Mouse (Mus musculus): ENCODE results near the gene Spag9.

Spag9 gene

DNA sequence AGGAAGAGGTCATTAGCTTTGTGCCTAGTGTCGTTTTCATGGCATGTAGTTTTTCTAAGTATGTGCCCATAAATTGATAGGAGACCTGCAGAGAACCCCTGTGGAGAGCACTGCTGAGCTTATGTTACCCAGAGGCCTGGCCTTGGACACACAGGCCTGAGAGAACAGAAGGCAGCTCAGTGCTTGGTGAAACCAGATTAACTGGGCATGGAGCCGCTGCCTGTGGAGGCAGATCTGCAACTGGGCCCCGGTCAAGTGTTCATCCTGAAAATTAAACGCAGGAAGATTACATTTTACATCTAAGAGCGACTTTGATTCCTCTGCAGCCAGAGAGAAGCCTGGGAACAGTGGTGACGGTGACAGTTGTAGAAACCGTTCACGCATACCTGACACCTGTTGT lies 132.6 kb downstream of the Spag9 start:
- in situ Hi-C loops (cut with MboI; ENCODE audit: low sequenced_read_pairs): no loop called here

DNA sequence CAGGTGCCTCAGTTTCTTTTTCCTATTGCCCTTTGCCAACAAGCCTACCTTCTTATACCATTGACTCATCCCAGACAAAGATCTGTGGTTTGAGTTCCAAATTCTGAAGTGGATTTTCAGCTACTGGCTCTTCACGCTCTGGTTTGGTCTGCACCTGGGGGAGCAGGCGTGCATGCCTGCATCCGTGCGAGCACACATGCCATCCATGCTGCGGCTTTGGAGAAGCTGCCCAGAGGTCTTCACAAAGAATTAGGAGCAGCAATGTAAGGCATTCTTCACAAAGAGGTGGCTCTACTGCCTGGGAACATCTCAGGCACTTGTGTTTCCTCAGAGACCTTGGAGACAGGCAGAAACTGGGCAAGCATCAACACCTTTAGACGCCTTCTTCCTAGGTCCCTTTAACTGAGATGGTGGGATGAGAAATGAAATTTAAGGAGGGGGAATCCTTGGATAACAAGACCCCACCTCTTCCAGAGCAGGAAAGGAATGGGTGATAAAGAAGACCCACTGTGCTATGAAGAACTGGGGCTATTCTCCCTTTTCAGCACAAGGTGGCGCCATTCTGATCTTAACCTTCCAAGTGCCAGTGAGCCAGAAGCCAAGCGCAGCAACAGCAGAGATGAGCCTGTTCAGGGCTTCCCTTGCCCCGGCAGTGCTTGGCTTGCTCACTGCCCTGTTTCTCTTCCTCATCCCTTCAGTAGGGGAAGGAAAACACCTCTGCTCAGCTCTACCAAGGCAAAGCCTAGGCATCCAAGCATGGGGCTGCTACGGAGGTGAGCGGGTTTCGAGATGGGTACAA lies 133.6 kb downstream of the Spag9 start:
- in situ Hi-C loops (cut with MboI; ENCODE audit: low sequenced_read_pairs): loop anchor here (10.0 kb wide), 1 partner anchor 145 kb away; no protein-coding TSS in a partner anchor

DNA sequence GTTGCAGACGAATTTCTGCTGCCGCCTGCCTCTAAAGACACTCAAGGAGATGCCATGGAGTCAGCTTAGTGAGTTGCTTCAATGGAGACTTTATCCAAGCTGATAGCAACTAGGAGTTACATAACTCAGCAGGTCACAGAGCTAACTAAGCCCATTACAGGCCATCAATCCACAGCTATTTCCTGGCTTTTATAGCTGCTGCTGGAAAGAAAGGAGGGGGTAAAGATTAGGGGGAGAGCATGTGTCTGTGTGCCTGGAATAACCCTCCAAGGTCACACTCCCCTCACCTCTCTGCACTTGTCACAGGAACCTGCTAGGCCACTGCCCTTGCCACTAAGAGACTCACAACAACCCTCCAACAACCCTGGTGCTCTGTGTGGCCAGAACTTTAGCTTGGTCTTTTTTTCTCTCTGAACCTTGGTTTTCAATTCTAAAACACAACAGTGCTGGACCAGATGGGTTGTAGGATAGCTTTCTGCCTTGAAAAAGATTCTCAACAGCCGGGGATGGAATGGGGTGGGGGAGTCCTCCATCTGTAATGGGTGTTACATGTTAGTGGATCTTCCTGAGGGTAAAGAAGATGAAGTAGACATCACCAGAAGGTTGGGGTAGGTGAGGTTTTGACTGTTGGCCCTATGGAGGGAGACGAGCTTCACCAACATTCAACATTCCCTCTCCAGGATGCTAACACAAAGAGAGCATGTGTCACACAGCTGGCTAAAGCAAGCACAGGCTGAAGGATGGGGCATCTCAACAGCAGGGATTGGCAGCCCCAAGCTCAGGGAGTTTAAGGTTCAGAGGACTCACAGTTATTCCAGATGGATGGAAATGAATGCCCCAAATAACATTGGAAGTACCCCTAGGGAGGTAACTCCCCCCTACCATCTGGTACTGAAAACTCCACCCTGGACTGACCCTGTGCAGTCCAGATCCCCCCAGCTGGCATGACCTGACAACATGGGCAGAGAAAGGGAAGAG lies 134.5 kb downstream of the Spag9 start:
- in situ Hi-C loops (cut with MboI; ENCODE audit: low sequenced_read_pairs): loop anchor here (10.0 kb wide), 1 partner anchor 144 kb away; no protein-coding TSS in a partner anchor

DNA sequence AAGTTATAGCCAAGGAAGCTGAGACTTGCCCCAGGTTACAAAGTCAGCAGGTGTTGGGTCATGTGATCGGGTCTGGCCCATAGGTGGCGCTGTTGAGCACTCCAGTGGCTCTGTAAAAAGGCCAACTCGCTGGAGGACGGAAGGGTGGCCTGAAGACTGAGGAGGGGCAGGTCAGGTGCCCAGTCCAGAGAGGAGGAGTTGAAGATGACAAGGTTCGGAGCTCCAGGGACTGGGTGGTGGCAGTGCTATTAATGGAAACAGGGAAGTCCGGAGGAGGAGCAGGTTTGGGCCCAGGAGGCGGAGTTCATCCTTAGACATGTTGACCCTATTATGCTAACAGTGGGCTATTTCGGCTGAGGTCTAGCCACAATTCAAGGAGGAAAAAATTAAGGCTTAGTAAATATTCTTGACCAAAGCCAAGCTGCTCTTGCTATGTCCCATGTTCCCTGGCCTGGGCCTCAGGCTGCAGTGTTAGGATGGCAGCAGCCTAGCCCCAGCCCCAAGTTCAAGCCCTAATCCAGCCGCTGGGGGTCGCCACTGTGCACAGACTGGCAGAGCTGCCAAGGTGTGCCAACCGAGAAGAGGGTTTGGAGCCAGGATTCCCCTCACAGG lies 137.6 kb downstream of the Spag9 start:
- in situ Hi-C loops (cut with MboI; ENCODE audit: low sequenced_read_pairs): loop anchor here (10.0 kb wide), 1 partner anchor 141 kb away; no protein-coding TSS in a partner anchor

DNA sequence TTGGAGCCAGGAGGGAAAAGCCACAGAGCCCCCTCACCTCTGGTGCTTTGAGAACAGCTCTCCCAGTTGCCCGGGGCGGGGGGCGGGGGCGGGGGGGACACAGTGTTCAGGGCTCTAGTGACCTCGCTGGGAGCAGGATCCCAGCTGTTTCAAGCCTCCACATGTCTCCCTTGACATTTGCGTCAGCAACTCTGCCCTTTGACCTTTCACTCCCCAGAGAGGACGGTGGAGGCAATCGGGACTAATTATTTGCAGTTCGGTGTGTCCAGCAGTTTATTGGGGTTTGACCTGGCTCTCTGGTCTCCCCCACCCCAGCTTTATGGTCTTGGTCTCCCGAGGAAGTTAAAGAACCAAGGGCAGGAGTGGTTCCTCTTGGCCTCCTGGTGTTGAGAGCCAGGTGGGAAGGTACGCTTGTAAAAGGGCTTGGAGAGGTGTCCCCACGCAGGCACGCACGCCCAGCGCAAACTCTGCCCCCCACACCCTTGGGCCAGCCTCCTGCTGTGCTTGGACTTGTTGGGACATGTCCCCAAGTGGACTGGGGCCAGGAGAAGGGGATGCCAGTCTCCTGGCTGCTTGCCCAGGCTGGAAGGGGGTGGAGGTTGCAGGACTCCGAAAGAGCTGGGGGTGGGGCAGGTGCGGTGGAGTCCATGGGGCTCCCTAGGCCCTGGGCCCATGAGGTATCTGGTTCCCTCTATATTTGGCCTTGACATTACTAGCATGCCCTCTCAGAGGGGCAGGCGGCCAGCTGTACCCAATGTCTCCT lies 138.4 kb downstream of the Spag9 start:
- in situ Hi-C loops (cut with MboI; ENCODE audit: low sequenced_read_pairs): loop anchor here (10.0 kb wide), 1 partner anchor 141 kb away; no protein-coding TSS in a partner anchor

DNA sequence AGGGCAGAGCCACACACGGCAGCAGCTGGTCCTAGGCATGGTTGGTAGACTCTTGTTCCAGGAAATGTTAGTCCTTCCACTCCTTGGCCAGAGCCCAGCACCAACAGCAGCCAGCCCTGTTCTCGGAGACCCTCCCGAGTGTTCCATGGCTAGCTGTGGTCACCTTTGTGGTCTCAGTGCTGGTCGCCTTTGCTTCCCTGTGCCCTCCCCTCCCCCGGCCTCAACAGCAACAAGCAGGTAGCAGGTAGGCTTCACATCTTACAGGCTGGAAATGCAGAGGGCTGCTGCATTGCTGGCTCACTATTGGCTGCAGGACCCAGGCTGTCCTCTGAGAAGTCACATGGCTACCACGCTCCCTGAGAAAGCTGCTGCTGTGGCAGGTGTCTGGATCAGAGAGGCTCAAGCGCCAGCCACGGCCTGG lies 139.7 kb downstream of the Spag9 start:
- in situ Hi-C loops (cut with MboI; ENCODE audit: low sequenced_read_pairs): loop anchor here (10.0 kb wide), 1 partner anchor 139 kb away; no protein-coding TSS in a partner anchor

DNA sequence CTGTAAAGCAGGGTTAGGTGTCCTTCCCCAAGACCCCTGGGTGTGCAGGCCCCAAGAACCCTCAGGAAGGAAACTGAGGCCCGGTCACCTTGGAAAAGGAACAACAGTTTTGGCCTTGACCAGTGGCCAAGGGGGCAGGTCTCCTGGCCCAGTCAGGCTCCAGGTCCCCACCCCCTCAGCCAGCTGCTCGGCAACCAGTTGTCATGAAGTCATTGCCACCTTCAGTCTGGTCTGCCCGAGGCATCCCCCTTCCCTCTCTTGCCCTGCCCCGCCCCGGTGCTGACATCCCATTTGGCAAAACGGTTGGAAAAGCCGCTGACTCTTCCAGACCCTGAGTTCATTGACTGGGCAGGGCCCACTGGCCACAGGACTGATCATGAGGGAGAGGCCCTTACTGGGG lies 140.8 kb downstream of the Spag9 start:
- in situ Hi-C loops (cut with MboI; ENCODE audit: low sequenced_read_pairs): loop anchor here (10.0 kb wide), 1 partner anchor 138 kb away; no protein-coding TSS in a partner anchor

DNA sequence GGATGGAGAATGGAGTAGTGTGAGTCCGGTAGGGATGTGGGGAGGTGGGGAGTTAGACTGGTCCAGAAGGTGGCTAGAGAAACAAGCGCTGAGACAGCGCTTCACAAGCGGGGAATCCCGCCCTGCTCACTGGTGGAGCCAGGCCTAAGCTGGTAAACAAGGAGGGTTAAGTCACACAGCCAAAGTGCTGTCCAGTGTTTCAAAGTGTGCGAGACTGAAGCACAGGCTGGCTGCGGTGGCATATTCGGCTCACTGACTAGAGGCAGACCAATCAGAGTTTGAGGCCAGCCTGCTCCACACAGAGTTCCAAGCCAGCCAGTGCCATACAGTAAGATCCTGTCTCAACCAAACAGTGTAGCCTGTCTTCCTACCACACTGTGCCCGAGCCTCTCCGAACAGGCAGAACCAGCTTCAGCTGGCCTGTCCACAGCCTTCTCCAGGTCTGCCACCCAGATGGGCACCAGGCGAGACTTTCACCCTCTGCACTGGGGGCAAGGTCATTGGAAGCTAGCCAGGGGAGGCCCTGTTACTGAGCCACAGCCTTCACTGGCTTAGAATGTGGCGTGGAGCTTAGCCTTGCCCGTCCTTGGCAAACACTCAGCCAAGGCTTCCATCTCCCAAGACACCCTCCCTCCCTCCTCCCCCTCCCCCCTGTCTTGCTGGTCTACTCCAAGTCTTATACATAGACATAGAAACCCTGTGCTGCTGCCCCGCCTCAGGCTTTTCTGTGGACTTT lies 141.6 kb downstream of the Spag9 start:
- in situ Hi-C loops (cut with MboI; ENCODE audit: low sequenced_read_pairs): loop anchor here (10.0 kb wide), 1 partner anchor 137 kb away; no protein-coding TSS in a partner anchor

DNA sequence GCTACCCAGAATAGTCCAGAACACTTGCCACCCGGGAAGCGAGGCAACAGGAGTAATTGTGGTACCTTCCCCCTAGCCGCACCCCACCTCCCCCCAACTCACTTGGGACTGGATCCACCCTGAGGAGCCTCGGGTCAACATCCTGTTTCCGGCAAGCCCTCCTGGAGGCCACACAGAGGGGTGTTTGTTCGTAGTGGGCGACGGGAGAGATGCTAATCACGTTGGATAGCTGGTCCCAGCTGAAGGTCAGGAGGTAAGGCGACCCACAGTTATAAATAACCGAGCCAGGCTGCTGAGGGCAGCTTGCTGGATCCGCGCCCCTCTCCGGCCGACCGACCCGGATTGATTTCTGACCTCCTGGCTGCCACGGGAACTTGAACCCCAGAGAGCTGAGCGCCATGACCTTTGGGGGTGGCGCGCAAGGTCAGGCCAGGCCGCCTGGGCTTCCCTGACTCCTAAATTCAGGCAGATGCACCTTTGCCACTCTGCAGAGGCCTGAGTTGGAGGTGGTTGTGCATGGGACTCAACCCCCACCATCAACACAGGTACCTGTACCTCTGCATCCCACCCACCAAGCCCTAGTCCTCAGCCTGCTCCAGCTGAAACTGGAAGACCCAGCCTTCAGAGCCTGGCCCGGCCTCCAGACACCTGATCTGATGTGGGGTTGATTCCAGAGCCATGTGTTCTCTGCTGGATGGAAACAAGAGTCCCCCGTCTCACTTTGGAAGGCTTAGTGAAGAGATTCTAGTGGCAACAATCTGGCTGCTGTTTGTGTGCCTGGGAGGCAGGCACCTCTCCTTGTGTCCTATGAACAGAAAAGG lies 142.7 kb downstream of the Spag9 start:
- in situ Hi-C loops (cut with MboI; ENCODE audit: low sequenced_read_pairs): loop anchor here (10.0 kb wide), 1 partner anchor 136 kb away; no protein-coding TSS in a partner anchor

DNA sequence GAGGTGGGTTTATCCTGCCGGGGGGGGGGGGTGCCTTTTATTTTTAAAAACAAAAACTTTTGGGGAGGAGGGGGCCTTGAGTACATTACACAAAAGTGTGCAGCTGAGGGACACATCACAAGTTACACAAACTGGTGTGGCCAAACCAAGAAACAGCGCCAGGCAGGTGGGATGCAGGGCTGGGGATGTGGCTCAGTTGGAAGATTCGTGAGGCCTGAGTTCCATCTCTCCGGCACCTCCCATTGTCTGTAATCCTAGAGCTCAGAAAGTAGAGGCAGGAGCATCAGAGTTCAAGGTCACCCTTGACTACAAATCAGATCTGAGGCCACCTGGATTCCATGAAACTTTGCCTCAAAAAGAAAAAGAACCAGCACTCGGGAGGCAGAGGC lies 143.3 kb downstream of the Spag9 start:
- in situ Hi-C loops (cut with MboI; ENCODE audit: low sequenced_read_pairs): loop anchor here (10.0 kb wide), 1 partner anchor 136 kb away; no protein-coding TSS in a partner anchor

DNA sequence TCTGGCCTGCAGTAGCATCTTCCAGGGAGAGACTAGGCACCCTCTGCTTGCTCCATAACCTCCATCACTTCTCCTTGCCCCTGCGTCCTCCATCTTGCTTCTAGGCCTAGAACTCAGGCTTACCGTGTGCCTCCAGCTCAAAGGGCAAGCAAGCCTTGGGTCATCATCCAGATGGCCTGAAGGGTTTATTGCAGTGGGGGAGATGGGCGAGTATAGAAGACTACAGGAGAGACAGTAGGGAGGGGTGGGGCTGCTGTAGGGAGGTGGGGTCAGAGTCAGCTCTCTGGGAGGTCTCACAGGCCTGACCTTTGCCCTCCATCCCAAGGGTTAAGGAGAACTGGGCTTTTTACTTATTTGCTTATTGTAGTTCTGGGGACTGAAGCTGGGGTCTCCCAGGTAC lies 144.6 kb downstream of the Spag9 start:
- in situ Hi-C loops (cut with MboI; ENCODE audit: low sequenced_read_pairs): loop anchor here (5.0 kb wide), 1 partner anchor 82 kb away; no protein-coding TSS in a partner anchor

DNA sequence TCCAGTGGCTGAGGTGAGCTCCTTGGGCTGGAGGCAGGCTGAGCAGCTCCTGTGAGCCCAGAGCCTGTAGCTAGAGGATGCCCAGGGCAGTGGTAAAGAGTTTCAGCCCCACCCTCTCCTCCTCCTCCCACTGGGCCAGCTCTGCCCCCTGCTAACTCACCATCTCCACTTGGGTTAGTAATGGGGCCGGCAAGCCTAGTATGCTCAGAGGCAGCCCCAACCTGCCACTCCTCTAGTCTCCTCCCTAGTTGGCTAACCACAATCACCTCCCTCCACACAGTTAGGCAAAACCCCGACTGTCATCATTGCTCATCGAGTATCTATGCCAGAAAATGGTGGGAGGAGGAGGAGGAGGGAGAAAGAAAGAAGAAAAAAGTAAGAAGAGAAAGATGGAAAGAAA lies 145.7 kb downstream of the Spag9 start:
- in situ Hi-C loops (cut with MboI; ENCODE audit: low sequenced_read_pairs): loop anchor here (5.0 kb wide), 1 partner anchor 81 kb away; no protein-coding TSS in a partner anchor

DNA sequence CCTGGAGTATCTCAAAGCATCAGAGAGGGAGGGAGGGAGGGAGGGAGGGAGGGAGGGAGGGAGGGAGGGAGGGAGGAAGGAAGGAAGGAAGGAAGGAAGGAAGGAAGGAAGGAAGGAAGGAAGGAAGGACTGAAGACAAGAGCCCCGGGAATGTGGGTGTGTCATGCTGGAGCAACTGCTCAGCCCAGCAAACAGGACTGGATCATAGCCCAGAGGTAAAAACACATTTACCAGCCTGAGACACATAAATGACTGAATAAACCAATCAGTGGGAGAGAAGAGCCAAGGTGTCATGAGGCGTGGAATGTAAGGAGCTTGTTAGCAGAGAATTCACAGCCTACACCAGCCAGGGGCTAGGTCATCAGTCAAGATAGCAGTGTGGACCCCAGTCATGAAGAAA lies 147.4 kb downstream of the Spag9 start:
- in situ Hi-C loops (cut with MboI; ENCODE audit: low sequenced_read_pairs): loop anchor here (5.0 kb wide), 1 partner anchor 79 kb away; no protein-coding TSS in a partner anchor

DNA sequence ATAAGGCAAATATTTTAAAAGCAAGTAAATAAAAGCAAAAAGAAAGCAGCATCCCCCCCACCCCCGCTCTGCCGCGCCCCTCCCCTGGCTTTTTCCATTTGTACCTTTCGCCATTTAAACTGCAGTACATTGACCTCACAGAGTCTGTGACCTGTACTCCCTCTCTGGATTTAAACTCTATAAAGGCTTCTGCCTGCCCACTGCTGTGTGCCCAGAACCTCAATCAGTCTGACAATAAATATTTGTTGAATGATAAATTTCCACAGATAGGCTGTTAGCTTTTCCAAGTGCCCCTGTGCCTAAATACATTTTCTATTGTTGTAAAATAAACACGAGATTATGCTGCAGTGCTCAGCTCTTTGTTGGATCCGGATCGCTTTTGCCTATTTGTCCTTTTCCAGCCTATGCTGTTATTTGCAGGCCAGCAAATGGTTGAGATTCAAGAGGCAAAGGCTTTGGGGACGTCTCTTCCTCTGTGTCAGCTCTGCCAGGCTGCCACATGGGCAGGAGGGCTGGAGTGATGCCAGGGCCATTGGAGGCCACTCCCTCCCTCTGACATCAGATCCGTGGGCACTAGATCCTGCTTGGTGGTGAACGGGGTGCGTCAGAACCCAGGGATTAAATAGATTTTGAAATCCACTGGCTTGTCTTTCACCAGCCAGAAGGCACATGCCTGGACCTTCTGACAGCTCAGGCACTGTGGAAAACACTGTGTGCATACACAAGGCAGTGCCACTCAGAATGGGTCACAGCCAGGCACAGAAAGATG lies 149.1 kb downstream of the Spag9 start:
- in situ Hi-C loops (cut with MboI; ENCODE audit: low sequenced_read_pairs): loop anchor here (5.0 kb wide), 1 partner anchor 77 kb away; no protein-coding TSS in a partner anchor

DNA sequence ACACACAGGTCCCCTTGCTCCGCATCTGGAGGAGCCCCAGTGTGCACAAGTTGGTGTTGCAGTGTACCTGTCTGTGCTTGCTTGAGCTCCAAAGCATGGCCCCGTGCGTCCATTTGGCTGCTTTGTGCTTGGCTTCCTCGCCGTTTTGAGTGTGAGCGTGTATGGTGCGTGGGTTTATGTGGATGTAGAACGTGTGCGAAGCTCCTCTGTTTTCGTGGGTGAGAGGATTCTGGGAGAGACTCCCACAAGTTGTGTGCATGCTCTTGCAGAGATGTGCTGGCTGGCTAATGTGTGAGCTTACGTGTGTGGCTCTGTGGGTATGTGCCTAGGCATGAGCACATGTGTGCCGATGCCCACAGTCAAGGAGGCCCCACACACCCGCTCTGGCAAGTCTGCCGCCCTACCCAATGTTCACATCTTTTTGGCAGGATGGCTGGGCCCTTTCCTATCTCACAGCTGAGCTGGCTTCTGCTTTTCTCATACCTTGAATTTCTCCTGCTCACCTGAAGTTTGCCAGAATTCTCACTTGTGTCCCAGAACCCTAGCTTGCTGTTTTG lies 150.2 kb downstream of the Spag9 start:
- in situ Hi-C loops (cut with MboI; ENCODE audit: low sequenced_read_pairs): no loop called here

DNA sequence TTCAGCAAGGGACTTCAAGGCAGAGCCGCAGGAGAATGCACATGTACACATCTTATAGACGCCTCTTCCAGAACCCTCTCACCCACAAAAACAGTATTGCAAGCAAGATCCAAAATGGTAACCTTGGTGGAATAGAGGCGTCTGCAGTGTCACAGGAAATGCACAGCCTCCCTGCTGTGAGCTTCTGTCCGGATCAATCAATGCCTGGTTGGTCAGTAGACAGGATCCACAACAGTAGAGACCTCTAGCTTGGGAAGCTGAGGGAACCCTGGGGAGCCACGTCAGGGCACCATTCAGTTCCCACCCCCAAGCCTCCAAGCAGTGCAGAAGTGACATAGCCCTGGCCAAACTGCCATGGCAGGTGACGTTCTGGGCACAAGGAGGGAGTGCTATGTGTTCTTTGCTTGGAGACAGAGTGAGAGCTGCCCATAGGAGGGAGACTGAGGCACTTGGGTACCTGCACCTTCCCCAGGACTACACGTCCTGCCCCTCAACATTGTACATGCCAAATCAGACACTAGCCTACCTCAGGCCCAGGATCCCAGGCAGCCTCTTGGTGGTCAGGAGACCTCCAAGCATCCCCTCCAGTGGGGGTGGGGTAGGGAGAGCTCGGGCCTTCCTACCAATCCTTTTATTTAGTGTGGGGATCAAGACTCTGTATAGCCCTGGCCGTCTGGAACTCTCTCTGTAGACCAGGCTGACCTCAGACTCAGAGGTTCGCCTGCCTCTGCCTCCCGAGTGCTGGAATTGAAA lies 151.0 kb downstream of the Spag9 start:
- in situ Hi-C loops (cut with MboI; ENCODE audit: low sequenced_read_pairs): no loop called here
